Comparison of ENCODE assay signal across 26 mouse cellular contexts in genomic region chr13:31885769-31886168, GRCm38 (mm10).
"Had no signal": no experiment of that assay in that cellular context is flagged by ENCODE, and none has a peak within 500 bp of the region (broad histone marks: within the 10 kb centered on the region; RNA-seq: fewer than 3 reads in every experiment).

No protein-coding gene starts in this region.

- H3K4me3 ChIP-seq: heart, embryonic 10.5 days; heart, embryonic 12.5 days; hindbrain, embryonic 13.5 days; hindbrain, embryonic 15.5 days; kidney, embryonic 15.5 days; limb, embryonic 12.5 days; liver, embryonic 13.5 days; liver, embryonic 15.5 days had no signal

- H3K27ac ChIP-seq: heart, embryonic 10.5 days; hindbrain, embryonic 13.5 days; hindbrain, embryonic 15.5 days; hindbrain, postnatal 0 days; kidney, embryonic 15.5 days; kidney, postnatal 0 days; limb, embryonic 12.5 days; liver, embryonic 13.5 days; liver, embryonic 15.5 days had no signal

- DNase-seq: gastrocnemius, postnatal 14 days; gastrocnemius, postnatal 36 days; heart, adult 18-20 months; heart, postnatal 10 days; heart, postnatal 36 days; kidney, adult 11 months; kidney, adult 2 months; kidney, adult 9 months; kidney, postnatal 14 days; kidney, postnatal 36 days; layer of hippocampus, adult 9-11 months; layer of hippocampus, postnatal 36 days; left cerebral cortex, postnatal 4 days; liver; liver, embryonic 13.5 days; liver, postnatal 0 days had no signal

- ATAC-seq: hindbrain, postnatal 0 days; intestine, embryonic 16.5 days; liver, postnatal 0 days had no signal
